Mouse (Mus musculus) heart, adult 2 months (tissue): ENCODE results near the gene Tgfb2.

Experiments
- CTCF ChIP-seq: fragments of 200-600 bp; IDR thresholded peaks from 2 replicates; pipeline ENCODE4 v1.8.1; 2022; ENCODE audit warnings: antibody characterized with exemption, mild to moderate bottlenecking, moderate library complexity
- EP300 ChIP-seq: fragments of 200-500 bp; IDR thresholded peaks from 2 replicates; pipeline ENCODE4 v1.6.1; 2011; ENCODE audit warnings: low read depth, low read length, control low read depth; ENCODE audit not compliant: insufficient read depth
- POLR2A ChIP-seq: fragments of 200-500 bp; IDR thresholded peaks from 2 replicates; pipeline ENCODE4 v1.6.1; 2011; ENCODE audit warnings: mild to moderate bottlenecking, low read depth, low read length, control low read depth; ENCODE audit not compliant: insufficient read depth

DNA sequence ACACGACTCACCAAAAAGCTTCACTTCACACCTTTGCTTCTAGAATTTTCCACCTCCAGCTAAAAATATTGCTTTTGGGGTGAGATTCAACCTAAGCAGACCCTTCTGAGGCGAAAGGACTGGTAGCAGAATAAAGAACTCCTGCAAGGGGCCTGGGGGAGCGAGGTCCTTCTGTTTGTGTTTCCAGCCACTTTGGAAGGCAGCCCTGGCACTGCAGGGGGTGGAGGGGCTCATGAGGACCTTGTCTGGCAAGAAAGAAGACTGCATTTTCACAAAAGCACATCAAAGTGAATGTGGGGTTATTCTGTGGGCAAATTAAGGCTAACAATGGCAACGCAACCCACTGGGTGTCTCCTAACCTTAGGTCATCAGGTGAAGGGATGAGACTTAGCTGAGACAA lies 32.6 kb downstream of the Tgfb2 start:
- TF ChIP-seq CTCF (no peak), POLR2A (no peak), EP300 (no peak)
